Comparison of ENCODE assay signal across 8 mouse cellular contexts in genomic region chr17:46161710-46162109, GRCm38 (mm10). TPM values are rescaled to one million over a fixed set of nuclear protein-coding genes. Genes with fewer than 3 reads are reported as not detected.
DNase-seq lines count a peak whose midpoint lies in the region; ATAC-seq and TF ChIP-seq lines count a peak whose summit lies in the region.

No protein-coding gene starts in this region.

- no peak for DNase-seq in thymus, adult 2 months
- no peak for DNase-seq in thymus, postnatal 0 days (ENCODE audit: low spot score)
- no peak for DNase-seq in liver, embryonic 11.5 days (ENCODE audit: low spot score)
- DNase-seq in natural killer cell, adult 2 months (ENCODE audit: low spot score in 2 of 2): no peak
- no peak for DNase-seq in ovary, postnatal 10 days (ENCODE audit: low spot score)
- no peak for DNase-seq in spleen, postnatal 14 days (ENCODE audit: low spot score in 2 of 2)

- peak overlapping the region; percentile 88 for H3K4me2 ChIP-seq in liver, embryonic 11.5 days

- peaks cover 64% of the 10 kb centered on the region for H3K36me3 ChIP-seq in erythroblast, embryonic 14.5 days (ENCODE audit: control insufficient read depth)
- H3K36me3 ChIP-seq in thymus, adult 2 months (ENCODE audit: control insufficient read depth, insufficient read depth, low read length): peaks cover 16% of the 10 kb centered on the region; the same call in 1 of the 2 replicates
- H3K36me3 ChIP-seq in liver, embryonic 11.5 days (ENCODE audit: control insufficient read depth, insufficient read depth, low read length): peaks cover 26% of the 10 kb centered on the region

- WGBS in thymus, adult 2 months: 53% methylated on average over 9 of the region's 9 CpGs
- WGBS in liver, embryonic 11.5 days: 42% methylated on average over 9 of the region's 9 CpGs

- ATAC-seq in erythroblast, adult 5-6 weeks (replicated peaks; ENCODE audit: low FRiP score, poor library complexity, severe bottlenecking): no peak
- ATAC-seq in liver, embryonic 11.5 days (replicated peaks; ENCODE audit: low FRiP score): no peak

- TF ChIP-seq CTCF in thymus, adult 2 months (IDR thresholded peaks at IDR 0.05; ENCODE audit: borderline replicate concordance, control insufficient read depth, extremely low read depth, insufficient read depth, low read length, poor library complexity): no peak

- TF ChIP-seq POLR2A in thymus, adult 2 months (IDR thresholded peaks at IDR 0.05; ENCODE audit: control insufficient read depth, extremely low read depth, insufficient read depth, low read length, poor library complexity): no peak

- peaks cover 4% of the 10 kb centered on the region for H3K9me3 ChIP-seq in erythroblast, embryonic 14.5 days (ENCODE audit: control insufficient read depth, low read length)
- H3K9me3 ChIP-seq in liver, embryonic 11.5 days (ENCODE audit: control insufficient read depth, low read length): no peaks in the 10 kb centered on the region

- H3K27ac ChIP-seq in thymus, adult 2 months (ENCODE audit: control insufficient read depth, insufficient read depth, low read length): peak overlapping the region; percentile 35
- peak overlapping the region; percentile 83 for H3K27ac ChIP-seq in liver, embryonic 11.5 days (ENCODE audit: low read depth, low read length)

- peak overlapping the region; percentile 84 for H3K9ac ChIP-seq in liver, embryonic 11.5 days (ENCODE audit: low read depth, low read length)

- peak overlapping the region; percentile 80 for H3K4me3 ChIP-seq in erythroblast, embryonic 14.5 days (replicated peaks)
- peak overlapping the region; percentile 66 for H3K4me3 ChIP-seq in thymus, adult 2 months (ENCODE audit: control insufficient read depth, insufficient read depth, low read length)
- H3K4me3 ChIP-seq in liver, embryonic 11.5 days (ENCODE audit: low read depth, low read length): peak overlapping the region; percentile 86

- peaks cover 68% of the 10 kb centered on the region for H3K4me1 ChIP-seq in erythroblast, embryonic 14.5 days (ENCODE audit: control insufficient read depth)
- peaks cover 25% of the 10 kb centered on the region for H3K4me1 ChIP-seq in thymus, adult 2 months (replicated peaks; ENCODE audit: control insufficient read depth, insufficient read depth, low read length)
- H3K4me1 ChIP-seq in liver, embryonic 11.5 days (replicated peaks; ENCODE audit: control insufficient read depth, insufficient read depth, low read length): peaks cover 30% of the 10 kb centered on the region

- no peaks in the 10 kb centered on the region for H3K27me3 ChIP-seq in erythroblast, embryonic 14.5 days (ENCODE audit: control insufficient read depth)
- H3K27me3 ChIP-seq in thymus, adult 2 months (ENCODE audit: control insufficient read depth, insufficient read depth, low read length): no peaks in the 10 kb centered on the region
- H3K27me3 ChIP-seq in liver, embryonic 11.5 days (replicated peaks; ENCODE audit: control insufficient read depth, insufficient read depth, low read length): no peaks in the 10 kb centered on the region

RNA-seq across cellular contexts. Expression of gene Gtpbp2, which starts 0.9 kb away (rescaled TPM):
- 15.3 and 19.3 TPM in 2 replicates for polyA plus RNA-seq in erythroblast, embryonic 14.5 days (2012)
- 296 and 371 TPM in 2 replicates for total RNA-seq in erythroblast, adult 5-6 weeks (2015; ENCODE audit: low replicate concordance)
- 714 and 945 TPM in 2 replicates for total RNA-seq in erythroblast, adult 5-6 weeks (2017; ENCODE audit: low replicate concordance)
- polyA plus RNA-seq in thymus, adult 2 months (2012; rRNA removed): 280 and 339 TPM in 2 replicates
- polyA plus RNA-seq in thymus, postnatal 0 days (2015; fragmentation: Nextera tagmentation; extraction: Ambion mirVana): 31.4 and 37.6 TPM in 2 replicates
- polyA plus RNA-seq in liver, embryonic 11.5 days (2014; fragmentation: Nextera tagmentation; extraction: Ambion mirVana): 26.1 and 31.1 TPM in 2 replicates

RNA-seq across cellular contexts. Expression of gene Mad2l1bp, which starts 8.4 kb away (rescaled TPM):
- 1.4 and 4.1 TPM in 2 replicates for polyA plus RNA-seq in erythroblast, embryonic 14.5 days (2012)
- total RNA-seq in erythroblast, adult 5-6 weeks (2015; ENCODE audit: low replicate concordance): 33.0 and 66.5 TPM in 2 replicates
- total RNA-seq in erythroblast, adult 5-6 weeks (2017; ENCODE audit: low replicate concordance): 30.2 and 33.7 TPM in 2 replicates
- 40.9 and 43.2 TPM in 2 replicates for polyA plus RNA-seq in thymus, adult 2 months (2012; rRNA removed)
- 61.6 and 62.3 TPM in 2 replicates for polyA plus RNA-seq in thymus, postnatal 0 days (2015; fragmentation: Nextera tagmentation; extraction: Ambion mirVana)
- polyA plus RNA-seq in liver, embryonic 11.5 days (2014; fragmentation: Nextera tagmentation; extraction: Ambion mirVana): 37.2 and 41.2 TPM in 2 replicates

RNA-seq across cellular contexts. Expression of gene Rsph9, which starts 17.7 kb away (rescaled TPM):
- 0.42 TPM in 1 of 2 replicates, not detected in the other for polyA plus RNA-seq in erythroblast, embryonic 14.5 days (2012)
- 2.1 TPM in 1 of 2 replicates, not detected in the other for total RNA-seq in erythroblast, adult 5-6 weeks (2015; ENCODE audit: low replicate concordance)
- 0.42 and 7.3 TPM in 2 replicates for total RNA-seq in erythroblast, adult 5-6 weeks (2017; ENCODE audit: low replicate concordance)
- polyA plus RNA-seq in thymus, adult 2 months (2012; rRNA removed): 1.2 and 2.6 TPM in 2 replicates
- polyA plus RNA-seq in thymus, postnatal 0 days (2015; fragmentation: Nextera tagmentation; extraction: Ambion mirVana): 2.0 and 2.7 TPM in 2 replicates
- 2.0 TPM in 2 replicates for polyA plus RNA-seq in liver, embryonic 11.5 days (2014; fragmentation: Nextera tagmentation; extraction: Ambion mirVana)

RNA-seq across cellular contexts. Expression of gene Polh, which starts 40.7 kb away (rescaled TPM):
- 0.24 and 0.27 TPM in 2 replicates for polyA plus RNA-seq in erythroblast, embryonic 14.5 days (2012)
- 4.6 and 4.8 TPM in 2 replicates for total RNA-seq in erythroblast, adult 5-6 weeks (2015; ENCODE audit: low replicate concordance)
- 14.9 and 17.8 TPM in 2 replicates for total RNA-seq in erythroblast, adult 5-6 weeks (2017; ENCODE audit: low replicate concordance)
- polyA plus RNA-seq in thymus, adult 2 months (2012; rRNA removed): 18.4 and 20.4 TPM in 2 replicates
- polyA plus RNA-seq in thymus, postnatal 0 days (2015; fragmentation: Nextera tagmentation; extraction: Ambion mirVana): 21.5 and 24.0 TPM in 2 replicates
- 20.9 and 22.3 TPM in 2 replicates for polyA plus RNA-seq in liver, embryonic 11.5 days (2014; fragmentation: Nextera tagmentation; extraction: Ambion mirVana)

RNA-seq across cellular contexts. Expression of gene Xpo5, which starts 40.9 kb away (rescaled TPM):
- 0.36 and 0.51 TPM in 2 replicates for polyA plus RNA-seq in erythroblast, embryonic 14.5 days (2012)
- 9.0 and 15.3 TPM in 2 replicates for total RNA-seq in erythroblast, adult 5-6 weeks (2015; ENCODE audit: low replicate concordance)
- 11.7 and 14.9 TPM in 2 replicates for total RNA-seq in erythroblast, adult 5-6 weeks (2017; ENCODE audit: low replicate concordance)
- polyA plus RNA-seq in thymus, adult 2 months (2012; rRNA removed): 40.0 and 40.4 TPM in 2 replicates
- 25.2 and 26.8 TPM in 2 replicates for polyA plus RNA-seq in thymus, postnatal 0 days (2015; fragmentation: Nextera tagmentation; extraction: Ambion mirVana)
- 56.4 and 62.8 TPM in 2 replicates for polyA plus RNA-seq in liver, embryonic 11.5 days (2014; fragmentation: Nextera tagmentation; extraction: Ambion mirVana)
